Mouse (Mus musculus): ENCODE results near the gene AU015836. TPM values are rescaled to one million over a fixed set of nuclear protein-coding genes. Genes with fewer than 3 reads are reported as not detected.
A peak's percentile ranks its signal among the peaks of the same experiment; 100 is the strongest.

Gene AU015836
- polyA plus RNA-seq, 1 experiment from 2014 or later: not detected

DNA sequence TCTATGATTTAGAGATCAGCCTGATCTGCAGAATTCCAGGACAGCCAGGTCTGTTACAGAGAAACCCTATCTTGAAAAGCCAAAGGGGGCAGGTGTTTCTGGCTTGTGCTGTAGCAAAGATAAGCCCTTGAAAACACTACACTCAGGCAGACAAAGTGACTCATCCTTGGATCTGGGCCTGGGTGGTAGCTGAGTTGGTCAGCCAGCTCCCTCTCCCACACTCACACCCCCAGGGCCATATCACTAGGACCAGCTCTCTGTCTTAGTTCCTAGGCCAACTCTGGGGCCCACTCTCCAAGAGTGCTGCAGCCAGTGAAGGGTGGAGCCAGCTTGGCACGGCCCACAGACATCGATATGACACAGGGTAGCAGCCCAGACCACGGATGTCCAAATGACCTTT is 38.5 kb downstream of the AU015836 start:
- Histone ChIP-seq H3K4me1 (replicated peaks; ENCODE audit: control insufficient read depth, insufficient read depth, low read length) (no peaks in the 10 kb centered on the region), H3K9me3 (ENCODE audit: control insufficient read depth, low read length) (no peaks in the 10 kb centered on the region), H3K9ac (no peak overlapping the region), H3K27ac (no peak overlapping the region), H3K36me3 (replicated peaks; ENCODE audit: control insufficient read depth, insufficient read depth) (no peaks in the 10 kb centered on the region), H3K27me3 (ENCODE audit: control insufficient read depth, insufficient read depth, low read length) (peaks cover 43% of the 10 kb centered on the region; the same call in 1 of the 2 replicates), H3K4me3 (replicated peaks; ENCODE audit: low read length) (no peak overlapping the region), H3K4me2 (replicated peaks) (no peak overlapping the region)
- no peak for DNase-seq (ENCODE audit: low spot score)
- no peak for ATAC-seq (ENCODE audit: low FRiP score)
- WGBS: 80% methylated on average over 3 of the region's 3 CpGs

DNA sequence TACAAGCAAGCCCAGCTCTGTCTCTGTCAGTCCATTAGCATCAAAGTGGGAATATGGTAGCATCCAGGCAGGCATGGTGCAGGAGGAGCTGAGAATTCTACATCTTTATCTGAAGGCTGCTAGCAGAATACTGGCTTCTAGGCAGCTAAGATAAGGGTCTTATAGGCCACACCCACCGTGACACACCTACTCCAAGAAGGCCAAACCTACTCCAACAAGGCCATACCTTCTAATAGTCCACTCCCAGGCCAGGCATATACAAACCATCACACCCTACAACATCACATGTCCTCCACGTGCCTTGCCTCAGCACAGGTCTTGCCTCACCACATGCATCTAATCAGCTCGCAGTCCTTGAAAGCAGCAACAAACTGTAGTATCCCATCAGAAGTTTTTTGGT is 41.0 kb downstream of the AU015836 start:
- peaks cover 40% of the 10 kb centered on the region; the same call in 1 of the 2 replicates for H3K27me3 ChIP-seq (ENCODE audit: control insufficient read depth, insufficient read depth, low read length)
- H3K4me1 ChIP-seq (replicated peaks; ENCODE audit: control insufficient read depth, insufficient read depth, low read length): no peaks in the 10 kb centered on the region
- no peak overlapping the region for H3K4me3 ChIP-seq (replicated peaks; ENCODE audit: low read length)
- ATAC-seq (ENCODE audit: low FRiP score): no peak
- H3K9me3 ChIP-seq (ENCODE audit: control insufficient read depth, low read length): no peaks in the 10 kb centered on the region
- no peak for DNase-seq (ENCODE audit: low spot score)
- 84% methylated on average over 3 of the region's 3 CpGs for WGBS
- no peak overlapping the region for H3K4me2 ChIP-seq (replicated peaks)
- no peaks in the 10 kb centered on the region for H3K36me3 ChIP-seq (replicated peaks; ENCODE audit: control insufficient read depth, insufficient read depth)
- no peak overlapping the region for H3K9ac ChIP-seq
- no peak overlapping the region for H3K27ac ChIP-seq

DNA sequence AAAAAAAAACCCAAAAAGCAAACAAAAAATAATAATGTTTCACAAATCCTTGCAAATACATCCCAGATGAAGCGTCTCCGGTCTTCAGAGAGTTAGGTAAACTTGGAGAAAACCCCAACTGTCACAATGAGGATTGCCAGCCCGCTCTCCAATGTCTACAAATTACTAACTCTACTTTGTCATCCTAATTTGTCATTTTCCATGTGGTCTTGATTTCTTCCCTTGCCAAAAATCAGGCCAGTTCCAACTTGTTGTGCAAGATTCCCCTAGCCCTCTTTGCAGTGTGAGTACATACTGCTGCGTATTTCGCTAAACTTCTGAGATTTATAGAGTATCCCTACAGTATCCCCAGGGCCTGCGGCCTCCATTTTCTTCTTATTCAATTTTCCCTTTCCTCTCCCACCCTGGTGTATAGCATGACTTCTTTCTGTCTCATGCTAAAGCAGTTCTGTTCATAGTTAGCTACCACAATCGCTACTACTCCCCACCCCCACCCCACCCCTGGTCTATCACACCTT is 43.3 kb downstream of the AU015836 start:
- no peak overlapping the region for H3K4me3 ChIP-seq (replicated peaks; ENCODE audit: low read length)
- H3K27me3 ChIP-seq (ENCODE audit: control insufficient read depth, insufficient read depth, low read length): peaks cover 47% of the 10 kb centered on the region
- H3K9ac ChIP-seq: no peak overlapping the region
- H3K36me3 ChIP-seq (replicated peaks; ENCODE audit: control insufficient read depth, insufficient read depth): no peaks in the 10 kb centered on the region
- H3K27ac ChIP-seq: no peak overlapping the region
- no peak for ATAC-seq (ENCODE audit: low FRiP score)
- H3K4me1 ChIP-seq (replicated peaks; ENCODE audit: control insufficient read depth, insufficient read depth, low read length): no peaks in the 10 kb centered on the region
- no peaks in the 10 kb centered on the region for H3K9me3 ChIP-seq (ENCODE audit: control insufficient read depth, low read length)
- no peak overlapping the region for H3K4me2 ChIP-seq (replicated peaks)
- 89% methylated on average over 7 of the region's 7 CpGs for WGBS
- no peak for DNase-seq (ENCODE audit: low spot score)

DNA sequence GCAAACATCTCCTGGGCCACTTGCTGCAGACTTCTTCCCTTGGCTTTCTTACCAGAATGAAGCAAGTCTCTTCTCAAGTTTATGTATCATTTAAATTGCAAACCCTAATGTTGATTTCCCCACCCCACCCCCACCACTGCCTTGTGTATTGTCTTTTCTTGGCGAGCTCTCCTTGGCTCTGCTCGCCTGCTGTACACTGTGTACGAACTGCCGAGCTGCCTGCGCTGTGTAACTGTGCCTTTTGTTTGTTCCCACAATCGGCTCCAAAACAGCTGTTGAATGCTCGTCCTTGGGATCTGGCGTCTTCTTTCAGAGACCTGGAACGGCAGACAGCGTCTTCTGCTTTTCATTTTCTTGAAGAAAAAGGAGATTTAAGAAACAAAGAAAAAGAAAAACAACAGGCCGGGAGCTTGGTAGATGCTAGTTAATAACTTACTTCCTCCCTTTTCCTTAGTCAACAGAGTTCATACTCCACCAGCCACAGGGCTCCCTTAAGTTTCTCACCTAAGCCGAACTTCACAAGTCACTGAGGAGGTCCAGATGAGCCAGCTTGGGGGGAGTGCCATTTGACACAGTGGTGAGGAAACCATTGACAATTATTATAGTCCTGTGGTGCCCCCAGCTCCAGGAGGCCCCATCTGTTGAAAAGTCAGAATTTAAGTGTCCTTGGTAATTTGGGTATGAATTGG is 44.2 kb downstream of the AU015836 start:
- Histone ChIP-seq H3K4me2 (replicated peaks) (peak overlapping the region; percentile 17; the same call in 1 of the 2 replicates), H3K4me3 (replicated peaks; ENCODE audit: low read length) (no peak overlapping the region), H3K27ac (no peak overlapping the region), H3K9me3 (ENCODE audit: control insufficient read depth, low read length) (no peaks in the 10 kb centered on the region), H3K9ac (no peak overlapping the region), H3K4me1 (replicated peaks; ENCODE audit: control insufficient read depth, insufficient read depth, low read length) (no peaks in the 10 kb centered on the region), H3K36me3 (replicated peaks; ENCODE audit: control insufficient read depth, insufficient read depth) (no peaks in the 10 kb centered on the region), H3K27me3 (ENCODE audit: control insufficient read depth, insufficient read depth, low read length) (peaks cover 42% of the 10 kb centered on the region)
- 32% methylated on average over 12 of the region's 12 CpGs for WGBS
- DNase-seq (ENCODE audit: low spot score): no peak
- no peak for ATAC-seq (ENCODE audit: low FRiP score)

DNA sequence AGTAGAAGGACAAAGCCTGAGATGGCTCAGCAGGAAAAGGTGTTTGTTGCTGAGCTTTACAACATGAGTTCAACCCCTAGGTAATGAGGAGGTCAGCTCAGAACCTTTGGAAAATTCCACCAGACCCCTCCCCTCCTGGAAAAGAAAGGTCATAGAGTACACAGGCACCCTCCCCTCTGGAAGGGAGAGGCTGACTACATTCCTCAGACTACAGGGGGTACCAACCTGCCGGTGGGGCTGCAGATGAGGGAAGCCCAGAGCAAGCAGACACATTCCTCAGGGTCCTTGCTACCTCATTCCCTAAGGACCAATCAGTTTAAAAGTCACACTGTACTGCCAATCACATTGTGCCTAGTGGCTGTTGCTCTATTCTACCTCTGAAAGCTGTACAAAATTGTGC is 48.4 kb downstream of the AU015836 start:
- Histone ChIP-seq H3K27ac (no peak overlapping the region), H3K4me3 (replicated peaks; ENCODE audit: low read length) (no peak overlapping the region), H3K4me1 (replicated peaks; ENCODE audit: control insufficient read depth, insufficient read depth, low read length) (no peaks in the 10 kb centered on the region), H3K36me3 (replicated peaks; ENCODE audit: control insufficient read depth, insufficient read depth) (no peaks in the 10 kb centered on the region), H3K4me2 (replicated peaks) (no peak overlapping the region), H3K27me3 (ENCODE audit: control insufficient read depth, insufficient read depth, low read length) (peaks cover 47% of the 10 kb centered on the region), H3K9me3 (ENCODE audit: control insufficient read depth, low read length) (no peaks in the 10 kb centered on the region), H3K9ac (no peak overlapping the region)
- ATAC-seq (ENCODE audit: low FRiP score) (no peak), DNase-seq (ENCODE audit: low spot score) (no peak)
- WGBS: 36% methylated on average over 1 of the region's 1 CpGs

DNA sequence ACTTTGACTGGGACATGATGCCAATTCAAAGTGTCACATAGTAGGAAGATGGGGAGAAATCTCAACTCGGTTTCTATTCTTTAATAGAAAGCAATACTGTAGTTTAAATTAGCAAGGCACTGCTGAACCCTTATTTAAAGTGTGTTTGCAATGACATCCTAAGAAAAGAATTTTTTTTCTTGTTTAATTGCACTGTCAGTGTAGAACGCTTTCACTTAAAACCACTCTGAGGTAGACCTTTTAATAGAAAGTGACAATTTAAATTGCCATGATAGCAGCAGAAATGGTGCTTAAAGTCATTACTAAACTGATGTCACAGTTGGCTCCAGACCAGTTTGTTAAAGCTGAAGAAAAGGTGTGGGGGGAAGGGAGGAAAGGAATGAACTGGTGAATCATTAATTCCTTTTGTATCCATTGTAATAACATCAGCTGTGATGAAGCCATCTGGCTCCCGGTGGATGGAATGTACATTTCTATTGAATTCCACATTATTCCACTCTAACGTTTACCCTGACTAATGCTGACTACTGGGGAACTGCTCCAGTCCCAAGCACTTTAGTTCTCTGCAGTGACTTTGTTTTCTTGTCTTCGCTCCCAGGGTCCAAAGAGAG is 53.9 kb downstream of the AU015836 start:
- Histone ChIP-seq H3K27ac (no peak overlapping the region), H3K9ac (no peak overlapping the region), H3K9me3 (ENCODE audit: control insufficient read depth, low read length) (no peaks in the 10 kb centered on the region), H3K36me3 (replicated peaks; ENCODE audit: control insufficient read depth, insufficient read depth) (no peaks in the 10 kb centered on the region), H3K4me2 (replicated peaks) (no peak overlapping the region), H3K27me3 (ENCODE audit: control insufficient read depth, insufficient read depth, low read length) (peaks cover 24% of the 10 kb centered on the region; the same call in 1 of the 2 replicates), H3K4me1 (replicated peaks; ENCODE audit: control insufficient read depth, insufficient read depth, low read length) (no peaks in the 10 kb centered on the region), H3K4me3 (replicated peaks; ENCODE audit: low read length) (no peak overlapping the region)
- 64% methylated on average over 5 of the region's 5 CpGs for WGBS
- DNase-seq (ENCODE audit: low spot score) (no peak), ATAC-seq (ENCODE audit: low FRiP score) (no peak)

Other genes starting within 250 kb of the AU015836 start
- gene Pdk3, start 136.5 kb upstream of the AU015836 start, polyA plus RNA-seq (2014; fragmentation: Nextera tagmentation; extraction: Ambion mirVana): 25.6 and 27.8 TPM in 2 replicates
- gene Zfx, start 155.0 kb downstream of the AU015836 start, polyA plus RNA-seq (2014; fragmentation: Nextera tagmentation; extraction: Ambion mirVana): 22.6 and 26.0 TPM in 2 replicates
- gene Eif2s3x, start 244.2 kb downstream of the AU015836 start, polyA plus RNA-seq (2014; fragmentation: Nextera tagmentation; extraction: Ambion mirVana): 86.0 and 91.5 TPM in 2 replicates